Mouse (Mus musculus): ENCODE measurements at regions not wholly inside any gene's neighbourhood (a gene's known extent, or its start where the extent isn't known, plus 50 kb on each side); places are given as distances from the start of the nearest gene placed in this dataset.

DNA sequence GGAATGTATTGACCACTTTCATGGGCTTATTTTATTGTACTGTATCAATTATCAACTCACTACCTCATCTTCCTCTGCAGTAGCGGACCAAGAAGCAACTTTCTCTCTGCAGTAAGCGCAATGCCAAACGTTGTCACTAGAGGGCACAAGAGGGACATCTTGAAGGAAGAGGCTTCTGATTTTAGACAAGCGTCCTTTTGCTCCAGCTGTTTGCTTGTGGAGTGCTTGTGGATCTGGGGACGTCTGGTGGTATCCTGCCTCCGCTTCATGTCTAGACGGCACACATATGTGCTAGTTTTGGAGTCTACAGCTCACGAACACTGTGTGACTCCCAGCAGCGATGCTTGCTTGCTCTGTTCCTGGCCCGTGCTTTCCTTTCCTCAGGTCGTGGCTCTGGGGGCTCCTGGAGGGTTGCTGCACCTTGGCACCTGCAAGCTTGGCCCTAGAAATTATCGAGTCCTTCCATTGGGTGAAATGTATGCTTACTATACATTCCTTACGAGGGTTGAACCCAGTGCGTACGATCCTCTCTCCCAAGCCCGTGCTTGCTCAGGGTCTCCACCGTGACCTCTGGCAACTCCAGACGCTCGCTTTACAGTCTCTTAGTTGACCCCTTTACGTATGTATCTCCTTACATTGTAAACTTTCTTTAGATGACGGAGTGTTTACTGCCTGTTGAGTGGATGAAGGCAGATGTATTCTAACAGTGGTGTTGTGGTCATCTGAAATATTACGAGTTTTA, 92.2 kb upstream of the Kif2a start:
- no peak for TF ChIP-seq GATA4 (IDR thresholded peaks at IDR 0.05; ENCODE audit: insufficient replicate concordance, low read length)

DNA sequence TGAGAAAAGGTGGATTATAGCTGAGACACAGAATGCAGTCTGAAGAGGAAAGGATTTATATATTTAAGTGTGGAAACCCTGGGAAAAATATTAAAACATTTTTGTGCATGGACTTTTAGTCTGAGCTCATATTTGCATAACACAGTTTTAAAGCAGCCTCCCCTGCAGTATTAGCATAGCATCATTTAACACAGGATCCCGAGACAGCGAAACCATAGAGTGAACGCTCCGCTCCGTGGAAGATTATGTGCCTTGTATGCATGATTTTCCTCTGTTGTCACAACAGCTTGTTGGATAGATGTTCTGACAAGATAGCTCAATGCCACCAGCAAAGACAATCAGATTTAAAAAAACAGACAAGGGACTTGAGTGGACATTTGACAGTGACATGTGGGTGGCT, 86.1 kb upstream of the Kif2a start:
- TF ChIP-seq GATA4 (IDR thresholded peaks at IDR 0.05; ENCODE audit: insufficient replicate concordance, low read length) = no peak

- TF ChIP-seq GATA4 (IDR thresholded peaks at IDR 0.05; ENCODE audit: insufficient replicate concordance, low read length) = no peak
These were observed 85.6 kb upstream of the Kif2a start for GRCm38 (mm10) chr13:107107572-107107971.

DNA sequence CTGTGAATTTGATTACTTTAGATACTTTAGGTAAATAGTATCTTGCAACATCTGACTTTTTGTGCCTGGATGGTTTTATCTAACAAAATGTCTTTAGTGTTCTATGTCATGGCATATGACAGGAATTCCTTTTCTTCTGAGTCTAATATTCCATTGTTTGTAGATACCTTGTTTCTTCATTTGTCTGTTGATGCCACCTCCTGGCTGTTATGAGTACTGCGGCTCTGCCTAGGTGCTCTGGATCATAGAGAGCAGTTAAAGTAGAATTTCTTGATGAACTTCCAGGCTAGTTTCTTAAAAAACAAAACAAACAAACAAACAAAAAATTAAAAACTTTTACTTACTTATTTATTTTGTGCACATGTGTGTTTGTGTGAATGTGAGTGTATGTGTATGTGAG, 83.6 kb upstream of the Kif2a start:
- TF ChIP-seq GATA4 (IDR thresholded peaks at IDR 0.05; ENCODE audit: insufficient replicate concordance, low read length) = no peak

DNA sequence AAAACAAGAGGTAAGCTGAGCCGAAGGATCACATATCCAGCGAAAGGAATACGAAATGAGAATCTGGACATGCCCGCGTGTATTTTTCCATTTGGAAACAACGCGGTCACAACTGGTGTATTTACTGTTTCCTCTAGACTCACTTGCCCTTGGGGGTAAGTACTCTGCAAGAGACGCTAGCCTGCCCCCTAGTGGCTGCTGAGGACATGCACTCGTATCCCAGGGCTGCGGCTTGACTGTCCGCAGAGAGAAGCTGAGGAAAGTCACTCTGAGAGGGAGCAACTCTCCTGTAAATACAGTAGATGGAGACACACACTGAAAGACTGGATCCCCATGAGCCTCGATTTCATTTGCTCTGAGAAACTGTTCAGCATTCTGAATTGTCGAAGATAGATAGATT, 79.7 kb upstream of the Kif2a start:
- TF ChIP-seq GATA4 (IDR thresholded peaks at IDR 0.05; ENCODE audit: insufficient replicate concordance, low read length) = no peak

DNA sequence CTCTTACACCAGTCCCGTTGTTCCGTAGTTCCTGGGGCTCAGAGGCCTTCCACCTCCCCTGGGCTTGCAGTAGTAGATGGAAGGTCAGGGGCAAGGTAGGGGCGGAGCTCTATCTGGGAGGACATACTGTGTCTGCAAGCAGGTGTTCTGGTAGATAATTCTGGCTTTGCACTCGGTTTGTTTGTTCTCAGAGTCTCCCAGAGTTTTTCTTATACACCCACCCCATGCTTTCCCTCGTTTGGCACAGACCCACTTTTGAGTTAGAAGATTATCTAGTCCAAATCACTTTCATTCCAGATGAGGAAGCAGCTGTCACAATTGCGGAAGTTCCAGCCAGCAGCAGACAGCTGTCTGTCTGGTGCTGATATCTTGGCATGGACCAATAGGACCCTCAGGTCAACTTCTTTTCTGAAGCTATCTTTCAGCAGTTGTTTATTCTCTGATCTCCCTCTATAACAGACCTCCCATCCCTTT, 79.0 kb upstream of the Kif2a start:
- TF ChIP-seq GATA4 (IDR thresholded peaks at IDR 0.05; ENCODE audit: insufficient replicate concordance, low read length) = no peak

- TF ChIP-seq GATA4 (IDR thresholded peaks at IDR 0.05; ENCODE audit: insufficient replicate concordance, low read length) = no peak
These were observed 78.2 kb upstream of the Kif2a start for GRCm38 (mm10) chr13:107100116-107100515.

GRCm38 (mm10) chr13:107097005-107097404, 75.1 kb upstream of the Kif2a start:
- TF ChIP-seq GATA4 (IDR thresholded peaks at IDR 0.05; ENCODE audit: insufficient replicate concordance, low read length) = no peak

DNA sequence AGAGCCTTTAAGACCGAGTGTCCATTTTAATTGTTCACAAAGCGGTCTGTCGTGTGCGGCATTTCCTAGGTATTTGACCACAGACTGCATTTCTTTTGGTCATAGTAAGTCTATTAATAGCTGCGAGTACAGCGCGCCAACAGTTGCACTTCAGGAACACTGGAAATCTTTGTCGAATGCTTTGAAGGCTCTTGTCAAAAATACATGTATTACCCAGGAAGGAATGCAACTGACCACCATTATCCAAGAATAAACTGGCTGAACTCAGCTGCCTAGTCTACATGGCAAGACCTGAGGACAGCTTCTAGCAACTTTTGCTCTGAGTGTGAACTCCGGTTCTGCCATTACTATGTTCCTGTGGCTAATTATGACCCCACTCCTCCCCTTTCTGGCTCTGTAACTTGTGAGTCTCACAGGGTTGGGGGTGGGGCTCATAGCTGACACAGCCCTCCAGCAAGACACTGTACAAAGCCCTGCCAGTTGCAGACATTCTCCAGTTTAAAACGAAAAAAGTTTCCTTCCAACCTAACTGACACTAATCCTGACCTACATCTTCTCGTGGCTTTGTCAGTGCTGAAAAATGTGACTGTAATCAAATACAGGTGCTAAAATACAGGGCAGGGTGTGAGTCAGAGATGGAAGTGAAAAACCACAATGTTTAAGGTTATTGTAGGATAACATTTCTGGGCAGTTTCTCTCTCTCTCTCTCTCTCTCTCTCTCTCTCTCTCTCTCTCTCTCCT, 73.2 kb upstream of the Kif2a start:
- no peak for TF ChIP-seq GATA4 (IDR thresholded peaks at IDR 0.05; ENCODE audit: insufficient replicate concordance, low read length)

DNA sequence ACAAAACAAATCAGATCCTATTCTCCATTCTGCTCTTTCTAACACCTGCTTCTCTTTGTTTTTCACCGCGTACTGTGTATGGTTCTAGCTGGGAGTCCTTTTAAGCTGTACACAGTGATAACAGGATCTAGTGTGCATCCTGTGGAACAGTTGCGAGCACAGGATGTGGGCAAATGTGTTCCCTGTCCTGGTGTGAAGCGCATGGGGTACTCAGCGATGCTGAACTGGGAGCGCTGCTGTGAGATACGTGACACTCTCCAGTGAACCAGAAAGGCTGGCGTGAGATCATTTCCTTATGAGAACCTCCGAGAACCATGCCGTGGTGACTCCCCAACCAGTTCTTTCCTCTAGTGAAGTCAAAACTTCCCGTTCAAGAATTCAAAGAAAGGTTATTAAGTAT, 72.6 kb upstream of the Kif2a start:
- TF ChIP-seq GATA4 (IDR thresholded peaks at IDR 0.05; ENCODE audit: insufficient replicate concordance, low read length) = no peak

GRCm38 (mm10) chr13:107093683-107094082, 71.8 kb upstream of the Kif2a start:
- no peak for TF ChIP-seq GATA4 (IDR thresholded peaks at IDR 0.05; ENCODE audit: insufficient replicate concordance, low read length)

DNA sequence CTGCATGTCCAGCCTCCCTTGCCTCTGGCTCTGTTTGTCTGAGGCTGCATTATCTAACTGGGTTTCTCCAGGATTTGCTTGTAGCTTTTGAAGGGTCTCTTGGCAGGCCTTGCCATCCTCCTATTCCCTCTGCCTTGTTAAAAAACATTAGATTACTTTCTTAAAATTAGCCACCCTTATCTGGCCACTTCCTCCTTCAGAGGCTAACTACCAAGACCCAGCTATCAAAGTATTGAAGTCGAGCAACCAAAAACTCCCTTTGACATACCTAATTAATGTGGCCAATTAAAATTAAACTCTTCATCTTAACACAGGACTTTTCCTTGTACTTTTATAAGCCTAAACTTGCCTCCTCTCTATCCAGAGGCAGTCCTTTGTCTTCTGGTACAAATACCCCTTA, 66.3 kb upstream of the Kif2a start:
- TF ChIP-seq GATA4 (IDR thresholded peaks at IDR 0.05; ENCODE audit: insufficient replicate concordance, low read length) = no peak

DNA sequence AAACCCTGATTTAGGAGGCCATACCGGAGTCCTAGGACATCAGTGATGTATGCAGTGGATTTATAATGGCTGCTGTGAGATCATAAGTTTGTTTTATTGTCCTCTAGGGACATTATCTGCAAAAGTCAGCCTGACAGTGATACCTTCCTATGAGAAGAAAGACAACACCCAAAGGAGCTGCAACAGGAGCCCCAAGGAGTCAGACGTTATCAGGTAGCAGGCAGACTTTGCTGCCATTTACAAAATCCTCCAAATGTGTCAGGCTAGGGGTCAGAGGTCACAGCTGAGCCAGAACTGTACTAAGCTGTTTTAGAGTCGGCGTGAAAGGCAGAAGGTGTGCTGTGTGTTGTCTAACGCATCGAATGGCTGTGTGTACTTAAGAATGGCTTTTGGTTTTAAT, 65.4 kb upstream of the Kif2a start:
- TF ChIP-seq GATA4 (IDR thresholded peaks at IDR 0.05; ENCODE audit: insufficient replicate concordance, low read length) = no peak

DNA sequence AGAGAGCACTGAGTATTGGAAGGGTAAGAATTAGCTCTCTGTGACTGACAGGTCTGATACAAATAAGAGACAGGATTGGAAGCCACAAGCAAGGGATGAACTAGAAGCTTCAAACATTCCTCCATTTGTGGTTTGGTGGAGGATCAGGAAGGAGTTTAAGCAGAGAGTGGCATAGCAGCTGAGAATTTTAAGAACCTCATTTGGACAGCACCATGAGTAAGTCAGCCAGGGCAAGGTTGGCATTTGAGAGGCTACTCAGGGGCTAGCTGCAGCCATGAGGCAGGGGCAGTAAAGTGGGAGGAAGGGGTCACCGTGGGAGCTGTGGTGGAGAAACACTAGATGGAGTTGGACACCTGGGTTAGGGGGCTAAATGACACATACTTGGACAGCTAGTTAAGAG, 56.2 kb upstream of the Kif2a start:
- no peak for TF ChIP-seq GATA4 (IDR thresholded peaks at IDR 0.05; ENCODE audit: insufficient replicate concordance, low read length)

DNA sequence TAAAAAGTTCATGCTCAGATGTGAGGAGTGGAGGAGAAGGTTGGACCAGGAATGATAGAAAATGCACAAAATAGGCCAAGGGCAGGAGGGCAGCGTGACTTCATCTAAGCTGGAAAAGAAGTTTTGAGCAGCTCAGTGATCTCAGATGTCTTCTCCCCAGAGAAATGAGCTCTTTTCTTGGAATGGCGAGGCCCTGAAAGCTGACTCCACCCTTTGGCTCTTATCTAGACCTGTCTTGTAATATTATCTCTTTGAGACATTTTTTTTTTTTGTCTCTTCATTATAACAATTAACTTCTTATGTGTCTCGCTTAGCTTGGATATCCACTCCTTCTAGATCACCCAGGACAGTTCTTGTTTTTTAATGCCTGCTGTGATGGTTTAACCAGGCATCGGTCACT, 53.0 kb upstream of the Kif2a start:
- TF ChIP-seq GATA4 (IDR thresholded peaks at IDR 0.05; ENCODE audit: insufficient replicate concordance, low read length) = no peak

DNA sequence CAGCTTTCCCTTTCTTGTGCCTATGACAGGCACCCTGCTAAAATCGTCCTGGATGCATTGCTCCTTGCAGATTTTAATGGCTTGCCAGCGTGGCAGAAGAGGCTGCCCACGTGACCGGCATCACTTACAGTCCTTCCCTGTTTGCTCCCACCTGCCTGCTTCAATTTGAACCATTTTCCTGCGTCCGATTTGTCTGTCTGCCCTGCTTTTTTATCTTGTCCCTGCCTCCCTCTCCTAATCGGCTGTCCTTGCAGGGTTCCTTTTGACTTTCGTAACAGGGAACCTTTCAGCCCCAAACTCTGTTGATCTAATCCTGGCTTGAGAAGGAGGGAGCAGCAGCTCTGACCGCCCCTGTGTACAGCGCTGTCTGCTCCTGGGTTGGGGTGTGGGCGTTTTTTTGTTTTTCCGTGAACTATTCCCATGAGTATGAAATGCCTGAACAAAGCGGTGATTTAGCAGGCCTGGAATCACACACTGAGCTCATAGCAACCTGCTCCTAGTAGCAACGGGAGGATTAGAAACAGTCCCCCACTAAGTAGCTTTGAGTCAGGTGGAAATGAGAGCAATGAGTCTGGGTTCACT, 51.2 kb upstream of the Kif2a start:
- TF ChIP-seq GATA4 (IDR thresholded peaks at IDR 0.05; ENCODE audit: insufficient replicate concordance, low read length) = no peak
